Mouse (Mus musculus) cerebellum, postnatal 10 days (tissue): ENCODE data around the gene Fam49a.

Experiments
- DNase-seq, 2 experiments: peaks; one replicate each; pipeline ENCODE4 v3.0.0; 2021; ENCODE audit warnings: mixed read lengths in 2 of 2

The Fam49a gene

GRCm38 (mm10) chr12:12364201-12364600 lies 102.3 kb downstream of the Fam49a start:
- no peak for DNase-seq

DNA sequence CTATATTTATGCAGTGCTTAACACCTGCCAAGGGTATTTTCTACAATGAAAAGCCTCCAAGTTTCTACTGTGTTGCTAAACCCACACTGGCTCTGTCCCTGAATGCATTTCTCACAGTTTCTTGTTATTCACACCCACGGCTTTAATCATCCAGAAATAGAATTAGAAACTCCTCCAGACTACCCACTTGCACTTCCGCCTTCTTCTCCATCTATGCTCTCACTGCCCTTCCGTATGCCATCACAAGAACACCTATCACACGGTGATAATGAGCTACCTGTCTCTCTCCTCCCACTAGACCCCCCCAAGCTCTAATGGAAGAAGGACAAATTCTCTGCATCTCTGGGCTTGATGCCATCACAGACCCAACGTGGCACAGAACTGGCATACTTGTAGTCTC lies 105.5 kb downstream of the Fam49a start:
- no peak for DNase-seq

- DNase-seq: no peak
These were observed 111.3 kb downstream of the Fam49a start for GRCm38 (mm10) chr12:12373111-12373862.

DNA sequence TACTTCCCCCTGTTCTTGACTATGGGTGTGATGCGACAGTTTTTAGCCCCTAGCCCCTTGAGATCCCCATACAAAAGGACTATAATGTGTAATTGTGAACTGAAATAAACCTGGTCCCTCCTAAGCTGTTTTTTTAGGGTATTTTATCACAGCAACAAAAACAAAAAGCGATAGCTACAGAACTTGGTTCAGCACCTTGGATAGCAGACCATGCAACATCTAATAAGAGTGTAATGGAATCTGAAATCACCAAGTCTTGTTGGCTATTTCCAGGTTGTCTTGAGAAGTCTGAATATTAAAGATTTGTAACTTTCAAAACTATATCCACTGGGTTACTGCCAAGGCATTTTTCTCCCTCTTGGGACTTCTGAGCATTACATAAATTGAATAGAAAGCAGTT lies 117.1 kb downstream of the Fam49a start:
- no peak for DNase-seq

GRCm38 (mm10) chr12:12389271-12389670 lies 127.3 kb downstream of the Fam49a start:
- DNase-seq: peak; percentile 60 to 68

DNA sequence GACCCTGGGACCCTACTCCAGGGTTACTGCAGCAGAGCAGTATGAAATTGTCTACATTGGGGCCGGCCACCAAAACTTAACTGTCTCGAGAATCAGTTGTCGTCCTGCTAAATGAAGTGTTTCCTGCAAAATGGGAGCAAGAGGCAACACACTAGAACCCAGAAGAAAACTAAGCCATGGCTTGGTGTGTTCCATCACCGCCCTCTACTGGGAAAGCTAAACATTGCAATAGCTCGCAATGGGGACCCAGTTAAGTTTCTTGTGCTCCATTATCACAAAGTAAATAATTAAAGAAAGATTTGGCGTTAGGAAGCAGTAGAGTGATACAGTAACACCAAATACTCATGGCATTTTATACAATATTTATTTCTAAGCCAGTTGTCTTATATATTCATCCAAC lies 134.3 kb downstream of the Fam49a start:
- peak; percentile 72 to 76 for DNase-seq

DNA sequence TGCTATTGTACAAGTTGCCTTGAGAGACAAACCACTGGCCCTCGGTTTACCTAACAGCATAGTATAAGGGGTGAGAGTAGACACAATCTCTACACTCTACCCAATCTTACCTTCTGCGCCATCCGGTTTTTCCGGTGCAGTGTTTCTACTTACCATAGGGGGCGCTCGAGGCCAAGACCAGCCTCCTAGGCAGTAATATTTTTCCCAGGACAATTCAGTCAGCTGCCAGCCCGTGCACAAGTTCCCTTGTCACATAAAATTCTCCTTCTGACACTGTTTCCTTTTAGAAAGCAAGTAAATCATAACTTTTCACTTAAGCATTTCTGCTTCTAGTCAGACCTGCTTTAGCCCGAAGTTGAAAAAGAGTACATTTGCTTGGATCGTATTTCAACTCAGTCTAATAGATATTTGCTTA lies 139.1 kb downstream of the Fam49a start:
- DNase-seq: peak; percentile 79 to 84

DNA sequence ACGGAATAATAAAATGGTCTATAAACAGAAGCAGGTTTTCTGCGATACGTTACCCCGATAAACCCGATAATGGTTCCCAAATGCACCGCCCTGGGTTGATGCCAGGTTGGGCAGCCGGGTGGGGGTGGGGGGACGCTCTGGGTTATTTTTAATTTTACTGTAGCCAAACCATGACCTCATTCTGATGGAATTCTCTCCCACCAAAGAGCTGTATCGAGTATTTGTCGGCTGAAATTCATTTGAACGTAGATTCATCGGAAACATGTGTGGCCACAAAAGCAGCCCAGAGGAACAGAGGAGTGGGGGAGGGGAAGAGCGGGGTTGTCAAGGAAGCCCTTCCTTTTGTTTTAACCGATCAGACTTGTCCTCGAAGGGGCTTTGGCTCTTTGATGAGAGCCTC lies 139.6 kb downstream of the Fam49a start:
- DNase-seq: peak; percentile 55 to 68

DNA sequence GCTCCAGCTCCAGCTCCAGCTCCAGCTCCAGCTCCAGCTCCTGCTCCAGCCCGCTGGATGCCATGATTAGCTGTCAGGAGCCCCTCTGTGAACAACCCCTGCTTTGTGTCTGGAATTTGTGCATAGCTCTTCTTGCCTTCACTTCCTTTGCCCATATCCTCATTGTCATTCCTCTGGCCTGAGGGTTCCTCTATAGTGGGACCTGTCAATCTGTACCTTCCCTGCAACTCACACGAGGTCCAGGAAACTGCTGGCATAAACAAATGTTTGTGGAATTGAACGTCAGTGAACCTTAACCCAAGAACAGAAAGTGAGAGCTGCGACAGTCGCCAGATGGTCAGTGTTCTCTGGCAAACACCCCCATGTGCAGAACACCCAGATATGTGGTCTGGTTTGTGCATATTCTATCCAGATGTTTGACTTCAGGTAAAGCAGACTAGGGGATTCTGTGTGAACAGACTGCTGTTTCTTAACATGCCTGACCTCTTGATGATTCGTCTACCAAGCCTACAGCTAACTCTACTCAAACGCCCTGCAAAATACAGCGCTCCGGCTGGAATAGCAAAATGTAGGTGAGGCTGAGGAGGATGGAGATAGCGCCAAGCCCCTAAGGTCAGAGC lies 143.7 kb downstream of the Fam49a start:
- no peak for DNase-seq

- DNase-seq: peak; percentile 28 to 58
These were observed 147.1 kb downstream of the Fam49a start for GRCm38 (mm10) chr12:12409044-12409443.

- DNase-seq: peak; percentile 89 to 92
These were observed 150.7 kb downstream of the Fam49a start for GRCm38 (mm10) chr12:12412674-12413073.

DNA sequence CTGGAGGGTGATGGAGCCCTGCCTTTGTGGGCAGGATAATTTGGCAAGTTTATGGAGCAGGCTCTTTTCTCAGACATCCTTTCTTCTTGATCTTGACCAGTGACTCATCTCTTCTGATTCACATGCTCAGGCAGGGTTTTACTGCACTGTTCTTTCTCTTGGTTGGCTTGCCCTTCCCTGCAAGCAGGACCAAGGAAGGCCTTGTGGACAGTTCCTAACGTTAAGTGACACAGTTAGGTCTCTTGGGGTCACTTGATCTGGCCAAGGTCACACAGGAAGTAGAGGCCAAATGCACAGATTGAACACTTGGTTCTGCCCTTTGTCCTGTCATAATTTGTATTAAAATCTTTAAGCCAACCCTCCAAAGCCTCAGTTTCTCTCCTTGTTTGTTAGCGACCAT lies 158.5 kb downstream of the Fam49a start:
- no peak for DNase-seq

DNA sequence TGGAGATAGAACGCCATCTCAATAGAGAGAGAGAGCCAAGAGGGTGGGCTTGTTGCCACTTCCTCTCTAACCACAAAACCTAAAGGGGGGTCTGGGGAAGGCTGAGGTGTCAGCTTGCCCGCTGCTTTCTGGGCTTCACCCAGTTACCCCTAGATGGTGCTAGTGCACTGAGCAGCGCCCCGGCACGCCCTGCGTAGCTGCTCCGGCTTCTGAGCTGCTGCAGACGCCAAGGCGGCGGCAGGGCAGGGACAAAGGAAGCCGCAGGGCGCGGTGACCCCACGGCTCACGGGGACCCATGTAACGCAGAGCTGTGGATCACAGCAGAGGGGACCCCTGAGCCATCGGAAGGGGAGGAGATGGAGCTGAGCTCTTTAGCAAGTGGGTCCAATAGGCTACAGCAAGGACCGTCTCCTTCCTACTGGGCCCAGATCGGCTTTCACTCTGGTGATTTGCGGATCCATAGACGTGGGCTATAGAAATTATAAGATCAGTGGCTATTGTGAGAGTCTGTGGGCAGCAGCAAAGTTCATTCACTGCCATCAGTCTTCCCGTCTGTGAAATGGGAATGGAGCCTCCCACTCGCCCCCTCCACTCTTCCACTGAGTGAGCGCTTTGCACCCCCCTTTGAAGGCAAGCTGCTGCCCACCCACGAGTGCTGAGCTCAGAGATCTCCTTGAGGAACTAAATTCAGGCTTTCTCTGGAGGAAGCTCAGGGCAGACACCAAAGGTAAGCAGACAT lies 159.1 kb downstream of the Fam49a start:
- peak; percentile 95 for DNase-seq

- DNase-seq: no peak
These were observed 159.6 kb downstream of the Fam49a start for GRCm38 (mm10) chr12:12421580-12421878.

DNA sequence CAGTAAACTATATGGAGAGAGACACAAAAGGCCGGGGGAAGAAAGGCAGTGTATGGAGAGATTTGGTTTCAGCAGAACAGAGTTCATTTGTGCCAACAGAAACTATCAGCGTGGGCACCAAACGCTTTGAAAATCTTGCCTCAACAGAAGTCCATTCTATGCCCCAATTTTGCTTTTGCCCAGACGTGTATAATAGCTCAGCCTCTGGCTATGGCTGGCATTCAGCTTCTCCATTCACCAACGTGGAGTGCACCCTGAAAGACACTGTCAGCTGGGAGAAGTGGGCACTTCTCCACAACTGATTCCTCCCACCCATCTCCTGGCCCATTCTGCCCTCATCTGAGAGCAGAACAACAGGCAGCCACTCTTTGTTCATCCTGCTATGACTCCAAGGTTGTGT lies 163.2 kb downstream of the Fam49a start:
- DNase-seq: peak; percentile 30 to 41

- DNase-seq: no peak
These were observed 165.3 kb downstream of the Fam49a start for GRCm38 (mm10) chr12:12427285-12427684.

- no peak for DNase-seq
These were observed 166.9 kb downstream of the Fam49a start for GRCm38 (mm10) chr12:12428886-12429285.
